Mouse (Mus musculus): ENCODE measurements around the gene Tmtc2. TPM values are rescaled to one million over a fixed set of nuclear protein-coding genes. Genes with fewer than 3 reads are reported as not detected.

The Tmtc2 gene
- polyA plus RNA-seq (2015; fragmentation: Nextera tagmentation; extraction: Ambion mirVana), result 5.7 and 5.8 TPM in 2 replicates

- H3K4me1 ChIP-seq (replicated peaks; ENCODE audit: control insufficient read depth, insufficient read depth), result no peaks in the 10 kb centered on the region
- no peaks in the 10 kb centered on the region for H3K27me3 ChIP-seq (ENCODE audit: control insufficient read depth, insufficient read depth, low read length)
- ATAC-seq (ENCODE audit: low FRiP score, low TSS enrichment) (peak; percentile 93), DNase-seq (ENCODE audit: low spot score) (peak; percentile 91)
- H3K9me3 ChIP-seq (ENCODE audit: control insufficient read depth, low read length), result no peaks in the 10 kb centered on the region
- H3K4me2 ChIP-seq (replicated peaks; ENCODE audit: low read depth), result peak within 1 kb of the TSS; percentile 93
- H3K36me3 ChIP-seq (ENCODE audit: control insufficient read depth, insufficient read depth, low read length), result no peaks in the 10 kb centered on the region
- H3K27ac ChIP-seq (replicated peaks), result peak within 1 kb of the TSS; percentile 88
- H3K9ac ChIP-seq (ENCODE audit: low read length), result peak within 1 kb of the TSS; percentile 71
- TF ChIP-seq EP300 (optimal IDR thresholded peaks at IDR 0.05) (no peak), CTCF (IDR thresholded peaks at IDR 0.05; ENCODE audit: low read depth) (peak; percentile 55)
- peak within 1 kb of the TSS; percentile 82 for H3K4me3 ChIP-seq (ENCODE audit: low read depth, low read length)
- WGBS, result under 1% methylated on average over 59 of the region's 61 CpGs
Observed at GRCm38 (mm10) chr10:105573908-105574694, at the start of gene Tmtc2. Gene Tmtc2, minus strand, starts transcription at chr10:105574451.

- Histone ChIP-seq H3K9me3 (ENCODE audit: control insufficient read depth, low read length) (no peaks in the 10 kb centered on the region), H3K4me2 (replicated peaks; ENCODE audit: low read depth) (no peak overlapping the region), H3K4me1 (replicated peaks; ENCODE audit: control insufficient read depth, insufficient read depth) (no peaks in the 10 kb centered on the region), H3K36me3 (ENCODE audit: control insufficient read depth, insufficient read depth, low read length) (no peaks in the 10 kb centered on the region), H3K9ac (ENCODE audit: low read length) (no peak overlapping the region), H3K27me3 (ENCODE audit: control insufficient read depth, insufficient read depth, low read length) (no peaks in the 10 kb centered on the region), H3K4me3 (ENCODE audit: low read depth, low read length) (no peak overlapping the region), H3K27ac (replicated peaks) (no peak overlapping the region)
- WGBS, result 86% methylated on average over 3 of the region's 3 CpGs
- TF ChIP-seq EP300 (optimal IDR thresholded peaks at IDR 0.05) (no peak), CTCF (IDR thresholded peaks at IDR 0.05; ENCODE audit: low read depth) (no peak)
- ATAC-seq (ENCODE audit: low FRiP score, low TSS enrichment), result no peak
- DNase-seq (ENCODE audit: low spot score), result no peak
Observed at GRCm38 (mm10) chr10:105612117-105612516, 37.9 kb upstream of the Tmtc2 start.

- H3K36me3 ChIP-seq (ENCODE audit: control insufficient read depth, insufficient read depth, low read length), result no peaks in the 10 kb centered on the region
- no peak overlapping the region for H3K4me2 ChIP-seq (replicated peaks; ENCODE audit: low read depth)
- no peak overlapping the region for H3K9ac ChIP-seq (ENCODE audit: low read length)
- TF ChIP-seq CTCF (IDR thresholded peaks at IDR 0.05; ENCODE audit: low read depth), result no peak
- ATAC-seq (ENCODE audit: low FRiP score, low TSS enrichment) (no peak), DNase-seq (ENCODE audit: low spot score) (no peak)
- H3K27me3 ChIP-seq (ENCODE audit: control insufficient read depth, insufficient read depth, low read length), result no peaks in the 10 kb centered on the region
- no peaks in the 10 kb centered on the region for H3K9me3 ChIP-seq (ENCODE audit: control insufficient read depth, low read length)
- no peak overlapping the region for H3K27ac ChIP-seq (replicated peaks)
- H3K4me3 ChIP-seq (ENCODE audit: low read depth, low read length), result no peak overlapping the region
- WGBS, result 67% methylated on average over 8 of the region's 8 CpGs
- H3K4me1 ChIP-seq (replicated peaks; ENCODE audit: control insufficient read depth, insufficient read depth), result no peaks in the 10 kb centered on the region
Observed at GRCm38 (mm10) chr10:105598826-105599225, 24.6 kb upstream of the Tmtc2 start.

- no peaks in the 10 kb centered on the region for H3K27me3 ChIP-seq (ENCODE audit: control insufficient read depth, insufficient read depth, low read length)
- no peak overlapping the region for H3K4me2 ChIP-seq (replicated peaks; ENCODE audit: low read depth)
- no peak overlapping the region for H3K27ac ChIP-seq (replicated peaks)
- H3K4me1 ChIP-seq (replicated peaks; ENCODE audit: control insufficient read depth, insufficient read depth), result no peaks in the 10 kb centered on the region
- DNase-seq (ENCODE audit: low spot score) (no peak), ATAC-seq (ENCODE audit: low FRiP score, low TSS enrichment) (no peak)
- no peak overlapping the region for H3K4me3 ChIP-seq (ENCODE audit: low read depth, low read length)
- no peaks in the 10 kb centered on the region for H3K9me3 ChIP-seq (ENCODE audit: control insufficient read depth, low read length)
- TF ChIP-seq CTCF (IDR thresholded peaks at IDR 0.05; ENCODE audit: low read depth) (no peak), EP300 (optimal IDR thresholded peaks at IDR 0.05) (no peak)
- WGBS, result 72% methylated on average over 3 of the region's 3 CpGs
- no peaks in the 10 kb centered on the region for H3K36me3 ChIP-seq (ENCODE audit: control insufficient read depth, insufficient read depth, low read length)
- H3K9ac ChIP-seq (ENCODE audit: low read length), result no peak overlapping the region
Observed at GRCm38 (mm10) chr10:105597226-105597625, 23.0 kb upstream of the Tmtc2 start.

- DNase-seq (ENCODE audit: low spot score), result no peak
- H3K36me3 ChIP-seq (ENCODE audit: control insufficient read depth, insufficient read depth, low read length), result no peaks in the 10 kb centered on the region
- no peak overlapping the region for H3K27ac ChIP-seq (replicated peaks)
- no peak overlapping the region for H3K4me2 ChIP-seq (replicated peaks; ENCODE audit: low read depth)
- H3K4me3 ChIP-seq (ENCODE audit: low read depth, low read length), result no peak overlapping the region
- 57% methylated on average over 7 of the region's 7 CpGs for WGBS
- TF ChIP-seq CTCF (IDR thresholded peaks at IDR 0.05; ENCODE audit: low read depth) (no peak), EP300 (optimal IDR thresholded peaks at IDR 0.05) (no peak)
- no peak overlapping the region for H3K9ac ChIP-seq (ENCODE audit: low read length)
- no peaks in the 10 kb centered on the region for H3K27me3 ChIP-seq (ENCODE audit: control insufficient read depth, insufficient read depth, low read length)
- H3K4me1 ChIP-seq (replicated peaks; ENCODE audit: control insufficient read depth, insufficient read depth), result no peaks in the 10 kb centered on the region
- no peaks in the 10 kb centered on the region for H3K9me3 ChIP-seq (ENCODE audit: control insufficient read depth, low read length)
- no peak for ATAC-seq (ENCODE audit: low FRiP score, low TSS enrichment)
Observed at GRCm38 (mm10) chr10:105595480-105596102, 21.3 kb upstream of the Tmtc2 start.

- Histone ChIP-seq H3K9me3 (ENCODE audit: control insufficient read depth, low read length) (no peaks in the 10 kb centered on the region), H3K27me3 (ENCODE audit: control insufficient read depth, insufficient read depth, low read length) (no peaks in the 10 kb centered on the region), H3K36me3 (ENCODE audit: control insufficient read depth, insufficient read depth, low read length) (no peaks in the 10 kb centered on the region), H3K9ac (ENCODE audit: low read length) (no peak overlapping the region), H3K4me3 (ENCODE audit: low read depth, low read length) (no peak overlapping the region), H3K4me2 (replicated peaks; ENCODE audit: low read depth) (no peak overlapping the region), H3K27ac (replicated peaks) (no peak overlapping the region), H3K4me1 (replicated peaks; ENCODE audit: control insufficient read depth, insufficient read depth) (no peaks in the 10 kb centered on the region)
- TF ChIP-seq CTCF (IDR thresholded peaks at IDR 0.05; ENCODE audit: low read depth) (no peak), EP300 (optimal IDR thresholded peaks at IDR 0.05) (no peak)
- ATAC-seq (ENCODE audit: low FRiP score, low TSS enrichment) (no peak), DNase-seq (ENCODE audit: low spot score) (no peak)
Observed at GRCm38 (mm10) chr10:105588141-105588540, 13.9 kb upstream of the Tmtc2 start.

Data from stomach, postnatal 0 days (tissue).